Mouse (Mus musculus) CH12.LX (cell line): ENCODE results near the gene Tll2. TPM values are rescaled to one million over a fixed set of nuclear protein-coding genes. Genes with fewer than 3 reads are reported as not detected.

Source experiments
- DNase-seq: peaks from one replicate; pipeline ENCODE4 v3.0.0-alpha.2; 2013; ENCODE audit errors: extremely low read depth
- H3K27ac ChIP-seq: 2 replicates; pipeline ENCODE4 v1.5.1; 2012; ENCODE audit warnings: low read depth, mild to moderate bottlenecking, control low read depth, moderate library complexity; ENCODE audit not compliant: insufficient read depth
- H3K27me3 ChIP-seq: replicated peaks from 2 replicates; pipeline ENCODE3; 2012; ENCODE audit warnings: inconsistent platforms
- H3K36me3 ChIP-seq, 2 experiments: replicated peaks in 1 of 2; 2 replicates each; pipeline versions ENCODE3 to v1.6.1; 2012; ENCODE audit warnings: inconsistent platforms in 1 of 2, low read length in 1 of 2, mild to moderate bottlenecking in 1 of 2, mixed read lengths in 1 of 2, moderate library complexity in 1 of 2; ENCODE audit not compliant: control insufficient read depth in 1 of 2, insufficient read depth in 1 of 2
- H3K4me1 ChIP-seq, 2 experiments: 2 replicates each; pipeline ENCODE4 v1.6.1; 2012; ENCODE audit warnings: inconsistent platforms in 1 of 2, moderate library complexity in 1 of 2; ENCODE audit not compliant: insufficient read depth in 2 of 2, control insufficient read depth in 1 of 2
- H3K4me2 ChIP-seq: 2 replicates; pipeline ENCODE4 v1.6.1; 2012; ENCODE audit warnings: low read depth, mild to moderate bottlenecking, control low read depth; ENCODE audit not compliant: poor library complexity, insufficient read depth, severe bottlenecking
- H3K4me3 ChIP-seq, 3 experiments: fragments of 150-350 bp in 1 of 3; sonication (generic) in 1 of 3; replicated peaks in 1 of 3; 2 replicates each; pipeline versions ENCODE3 to v1.5.1; 2011 to 2012; ENCODE audit warnings: low read depth in 2 of 3, low read length in 2 of 3, mild to moderate bottlenecking in 2 of 3, moderate library complexity in 2 of 3, control low read depth in 1 of 3, improper control_type of control experiment in 1 of 3, inconsistent platforms in 1 of 3, mixed read lengths in 1 of 3; ENCODE audit not compliant: poor library complexity in 1 of 3
- H3K79me2 ChIP-seq: replicated peaks from 2 replicates; pipeline ENCODE4 v1.6.1; 2012; ENCODE audit warnings: mild to moderate bottlenecking, moderate library complexity; ENCODE audit not compliant: control insufficient read depth, poor library complexity, insufficient read depth, severe bottlenecking; ENCODE audit errors: extremely low read depth
- H3K9ac ChIP-seq: 2 replicates; pipeline ENCODE4 v1.6.1; 2012; ENCODE audit warnings: low read depth, mild to moderate bottlenecking, control low read depth, moderate library complexity; ENCODE audit not compliant: insufficient read depth
- H3K9me3 ChIP-seq: replicated peaks from 2 replicates; pipeline ENCODE3; 2012; ENCODE audit warnings: low read length, inconsistent platforms, mixed read lengths
- CHD1 ChIP-seq: IDR thresholded peaks from 2 replicates; pipeline ENCODE4 v1.6.1; 2012; ENCODE audit warnings: low read depth, low read length, improper control_type of control experiment, inconsistent platforms
- CHD2 ChIP-seq: IDR thresholded peaks from 2 replicates; pipeline ENCODE4 v1.6.1; 2011; ENCODE audit warnings: low read length, improper control_type of control experiment
- CTCF ChIP-seq, 2 experiments: IDR thresholded peaks in 1 of 2; conservative IDR thresholded peaks in 1 of 2; 2 replicates each; pipeline ENCODE4 v1.5.1; 2011 to 2012; ENCODE audit warnings: low read depth in 2 of 2, low read length in 2 of 2, improper control_type of control experiment in 1 of 2, inconsistent platforms in 1 of 2, mild to moderate bottlenecking in 1 of 2, moderate library complexity in 1 of 2
- EP300 ChIP-seq: IDR thresholded peaks from 2 replicates; pipeline ENCODE4 v1.6.1; 2011; ENCODE audit warnings: low read length, improper control_type of control experiment
- KAT2A ChIP-seq: IDR thresholded peaks from 2 replicates; pipeline ENCODE4 v1.6.1; 2012; ENCODE audit warnings: low read length, improper control_type of control experiment, inconsistent platforms; ENCODE audit not compliant: insufficient replicate concordance
- MAX ChIP-seq: IDR thresholded peaks from 2 replicates; pipeline ENCODE4 v1.6.1; 2011; ENCODE audit warnings: low read length, improper control_type of control experiment
- MAZ ChIP-seq: IDR thresholded peaks from 2 replicates; pipeline ENCODE4 v1.6.1; 2012; ENCODE audit warnings: low read depth, mild to moderate bottlenecking, inconsistent platforms, low read length, improper control_type of control experiment, moderate library complexity
- NELFE ChIP-seq: IDR thresholded peaks from 2 replicates; pipeline ENCODE4 v1.6.1; 2011; ENCODE audit warnings: low read depth, low read length, improper control_type of control experiment
- RAD21 ChIP-seq: IDR thresholded peaks from 2 replicates; pipeline ENCODE4 v1.6.1; 2011; ENCODE audit warnings: low read depth, mild to moderate bottlenecking, low read length, improper control_type of control experiment, moderate library complexity
- RCOR1 ChIP-seq: conservative IDR thresholded peaks from 2 replicates; pipeline ENCODE4 v1.6.1; 2012; ENCODE audit warnings: low read depth, mild to moderate bottlenecking, inconsistent platforms, low read length, improper control_type of control experiment
- SIN3A ChIP-seq: IDR thresholded peaks from 2 replicates; pipeline ENCODE4 v1.6.1; 2012; ENCODE audit warnings: low read length, improper control_type of control experiment, inconsistent platforms
- SMC3 ChIP-seq: IDR thresholded peaks from 2 replicates; pipeline ENCODE4 v1.6.1; 2011; ENCODE audit warnings: low read depth, low read length, improper control_type of control experiment
- TBP ChIP-seq: conservative IDR thresholded peaks from 2 replicates; pipeline ENCODE4 v1.6.1; 2011; ENCODE audit warnings: low read depth, low read length, improper control_type of control experiment
- TCF12 ChIP-seq: IDR thresholded peaks from 2 replicates; pipeline ENCODE4 v1.6.1; 2014; ENCODE audit warnings: low read depth, mild to moderate bottlenecking, inconsistent platforms, low read length, improper control_type of control experiment
- UBTF ChIP-seq: IDR thresholded peaks from 2 replicates; pipeline ENCODE4 v1.6.1; 2012; ENCODE audit warnings: low read depth, mild to moderate bottlenecking, inconsistent platforms, low read length, improper control_type of control experiment, moderate library complexity
- USF1 ChIP-seq: IDR thresholded peaks from 2 replicates; pipeline ENCODE4 v1.6.1; 2014; ENCODE audit warnings: low read depth, mild to moderate bottlenecking, inconsistent platforms, low read length, improper control_type of control experiment
- ZKSCAN1 ChIP-seq: IDR thresholded peaks from 2 replicates; pipeline ENCODE4 v1.6.1; 2012; ENCODE audit warnings: low read depth, inconsistent platforms, low read length, improper control_type of control experiment, borderline replicate concordance
- dilution Hi-C: fragments of 300-500 bp; cut with MboI; formaldehyde crosslinking; loops from 2 replicates; pipeline ENCODE4 v1.14.3; 2020; ENCODE audit warnings: low sequenced_read_pairs; ENCODE audit not compliant: extremely low pct_unique_long_range_greater_than_20kb, extremely low pct_ligation_motif_present
- in situ Hi-C: fragments of 300-500 bp; cut with MboI; formaldehyde crosslinking; loops from 3 replicates; pipeline ENCODE4 v1.14.3; 2019; ENCODE audit warnings: low sequenced_read_pairs, low pct_ligation_motif_present, low pct_unique_long_range_greater_than_20kb, mixed read lengths
- polyA plus RNA-seq: library from polyadenylated mRNA; unstranded; fragments of >175 nt; gene quantifications from 2 replicates; pipeline ENCODE4 v1.2.1, GENCODE M21; 2012; ENCODE audit warnings: low read depth; ENCODE audit not compliant: insufficient read length
- total RNA-seq, 2 experiments: library from RNA; depleted of rRNA; stranded (reverse); fragments of 300-350 nt in 1 of 2; fragments of >200 nt in 1 of 2; gene quantifications; 2 replicates each; pipeline ENCODE4 v1.2.3; 2012 to 2014

Tll2 gene
- total and polyA plus RNA-seq, 3 experiments, result not detected

DNA sequence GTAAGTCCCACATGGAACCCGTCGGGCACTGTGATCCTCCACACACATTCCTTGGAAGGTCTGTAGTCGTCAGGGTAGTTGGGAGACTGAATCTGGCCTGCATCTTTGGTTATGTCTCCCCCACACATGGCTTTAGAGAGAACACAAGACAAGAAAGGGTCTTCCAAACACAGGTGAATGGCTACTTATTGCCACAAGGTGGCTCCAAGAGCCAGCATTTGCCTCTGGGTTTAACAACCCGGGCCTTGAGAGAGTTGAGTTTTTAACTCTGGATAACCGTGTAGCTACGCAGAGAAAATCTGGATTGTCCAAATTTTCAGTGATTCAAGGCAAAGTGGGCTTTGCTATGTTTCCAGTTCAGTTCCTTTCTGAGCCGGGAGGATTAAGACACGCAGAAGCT, 101.7 kb downstream of the Tll2 start:
- no peak overlapping the region for H3K9ac ChIP-seq
- no peak overlapping the region for H3K4me3 ChIP-seq
- no peak overlapping the region for H3K27ac ChIP-seq
- H3K4me1 ChIP-seq, result peaks cover 0 to 6% of the 10 kb centered on the region in 2 experiments; a peak in 2 of 4 replicates
- in situ Hi-C loops, result no loop called here
- dilution Hi-C loops, result no loop called here
- peak; percentile 48 for DNase-seq
- peaks cover 17% of the 10 kb centered on the region for H3K27me3 ChIP-seq
- H3K36me3 ChIP-seq, result no peaks in the 10 kb centered on the region
- H3K79me2 ChIP-seq, result no peaks in the 10 kb centered on the region
- no peaks in the 10 kb centered on the region for H3K9me3 ChIP-seq
- no peak overlapping the region for H3K4me2 ChIP-seq
- TF ChIP-seq SMC3 (peak; percentile 68), UBTF (no peak), MAZ (no peak), CHD2 (no peak), KAT2A (no peak), MAX (no peak), RAD21 (peak; percentile 87), USF1 (no peak), RCOR1 (no peak), TCF12 (no peak), CTCF (conservative IDR thresholded peaks at IDR 0.05 in 1 of 2, IDR thresholded peaks at IDR 0.05 in 1 of 2; ENCODE audit: low read depth in 2 of 2, low read length in 2 of 2) (peak; percentile 60 to 82), EP300 (no peak), CHD1 (no peak), ZKSCAN1 (no peak)

DNA sequence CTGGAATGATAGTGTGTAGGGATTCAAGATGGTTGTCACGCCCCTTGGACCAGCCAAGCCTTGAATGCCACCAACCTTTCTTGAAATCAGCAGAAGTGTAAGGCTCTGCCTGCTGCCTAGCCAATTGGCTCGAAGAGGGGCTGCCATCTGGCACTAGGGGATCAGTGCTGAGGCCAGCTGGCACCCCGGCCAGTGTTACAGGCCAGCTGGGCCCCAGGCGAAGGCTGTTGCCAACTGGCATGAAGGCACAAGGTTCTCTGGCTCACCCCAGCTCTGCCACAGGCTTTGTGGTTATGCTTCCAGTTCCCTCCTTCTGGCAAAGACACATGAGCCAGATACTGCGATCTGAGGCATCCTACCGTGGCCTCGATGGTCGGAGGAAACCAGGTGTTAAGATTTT, 105.2 kb downstream of the Tll2 start:
- H3K36me3 ChIP-seq, result no peaks in the 10 kb centered on the region
- H3K4me3 ChIP-seq, result no peak overlapping the region
- H3K4me1 ChIP-seq, result peaks cover 3 to 13% of the 10 kb centered on the region in 2 experiments; a peak in 3 of 4 replicates
- in situ Hi-C loops, result no loop called here
- H3K79me2 ChIP-seq, result no peaks in the 10 kb centered on the region
- DNase-seq, result no peak
- H3K9ac ChIP-seq, result no peak overlapping the region
- dilution Hi-C loops, result no loop called here
- peaks cover 26% of the 10 kb centered on the region for H3K27me3 ChIP-seq
- no peaks in the 10 kb centered on the region for H3K9me3 ChIP-seq
- no peak overlapping the region for H3K27ac ChIP-seq
- TF ChIP-seq RCOR1 (no peak), TBP (no peak), CHD1 (no peak), KAT2A (no peak), NELFE (no peak), SIN3A (no peak), SMC3 (no peak), MAX (no peak)
- H3K4me2 ChIP-seq, result no peak overlapping the region
